Mouse (Mus musculus) C2C12 (cell line): ENCODE data around the gene Syngr2. TPM values are rescaled to one million over a fixed set of nuclear protein-coding genes. Genes with fewer than 3 reads are reported as not detected.
"Not testable (repeated sequence)": the region's sequence is repeated elsewhere in the genome, so short reads cannot be mapped to it uniquely, and the experiment has no call there.

ENCODE experiments used
- H3K27me3 ChIP-seq: one replicate; pipeline ENCODE4 v1.6.1; 2011; ENCODE audit not compliant: control insufficient read depth, insufficient read depth, insufficient read length
- H3K36me3 ChIP-seq: one replicate; pipeline ENCODE4 v1.6.1; 2011; ENCODE audit not compliant: control insufficient read depth, insufficient read depth
- H3K4me3 ChIP-seq: one replicate; pipeline ENCODE4 v1.5.1; 2011; ENCODE audit warnings: mild to moderate bottlenecking, control low read depth; ENCODE audit not compliant: poor library complexity, insufficient read depth, severe bottlenecking
- H3K79me2 ChIP-seq: one replicate; pipeline ENCODE4 v1.6.1; 2011; ENCODE audit not compliant: control insufficient read depth, insufficient read depth
- H3K79me3 ChIP-seq: one replicate; pipeline ENCODE4 v1.6.1; 2011; ENCODE audit warnings: low read depth, control low read depth
- H3ac ChIP-seq: one replicate; pipeline ENCODE3; 2011; ENCODE audit warnings: low read depth; ENCODE audit not compliant: control insufficient read depth, insufficient read length
- CEBPB ChIP-seq: IDR thresholded peaks from one replicate; pipeline ENCODE4 v1.6.1; 2011; ENCODE audit warnings: low read depth, mild to moderate bottlenecking, control low read depth, moderate library complexity
- CTCF ChIP-seq: IDR thresholded peaks from one replicate; pipeline ENCODE4 v1.5.1; 2011; ENCODE audit not compliant: control insufficient read depth, insufficient read depth, insufficient read length
- FOSL1 ChIP-seq: IDR thresholded peaks from one replicate; pipeline ENCODE4 v1.8.0; 2011; ENCODE audit warnings: mild to moderate bottlenecking, low read length; ENCODE audit not compliant: poor library complexity, insufficient read depth, severe bottlenecking
- MAX ChIP-seq: IDR thresholded peaks from one replicate; pipeline ENCODE4 v1.6.1; 2011; ENCODE audit warnings: mild to moderate bottlenecking, control low read depth
- MYOD1 ChIP-seq: IDR thresholded peaks from one replicate; pipeline ENCODE4 v1.6.1; 2011; ENCODE audit warnings: low read depth; ENCODE audit not compliant: control insufficient read depth, insufficient read length
- MYOG ChIP-seq: IDR thresholded peaks from one replicate; pipeline ENCODE4 v1.6.1; 2011; ENCODE audit not compliant: control insufficient read depth, insufficient read length; ENCODE audit errors: extremely low read depth
- USF1 ChIP-seq: IDR thresholded peaks from one replicate; pipeline ENCODE4 v1.6.1; 2011; ENCODE audit warnings: low read depth, mild to moderate bottlenecking, control low read depth, moderate library complexity
- polyA plus RNA-seq: library from polyadenylated mRNA; unstranded; fragments of >200 nt; fragmentation: generic; extraction: Trizol; gene quantifications from one replicate; pipeline ENCODE4 v1.2.1, GENCODE M21; 2012; ENCODE audit warnings: missing spikeins

Syngr2 gene
- polyA plus RNA-seq, 1 experiment: 65.3 TPM

- Histone ChIP-seq H3K79me2 (peaks cover 24% of the 10 kb centered on the region), H3K4me3 (no peak overlapping the region), H3K27me3 (no peaks in the 10 kb centered on the region), H3ac (no peak overlapping the region), H3K79me3 (peaks cover 8% of the 10 kb centered on the region), H3K36me3 (peaks cover 6% of the 10 kb centered on the region)
- TF ChIP-seq MYOD1 (no peak), FOSL1 (no peak), CTCF (no peak), USF1 (no peak), CEBPB (no peak), MAX (no peak), MYOG (no peak)
Observed at GRCm38 (mm10) chr11:117806781-117807180, 2.7 kb upstream of the Syngr2 start.

- H3K4me3 ChIP-seq: peak overlapping the region; percentile 93
- TF ChIP-seq FOSL1 (no peak), MYOD1 (peak; percentile 13)
- H3K27me3 ChIP-seq: no peaks in the 10 kb centered on the region
- H3K79me3 ChIP-seq: peaks cover 25% of the 10 kb centered on the region
- H3K79me2 ChIP-seq: peaks cover 62% of the 10 kb centered on the region
- peaks cover 38% of the 10 kb centered on the region for H3K36me3 ChIP-seq
- H3ac ChIP-seq: peak overlapping the region; percentile 78
Observed at GRCm38 (mm10) chr11:117810401-117811046, 1.1 kb downstream of the Syngr2 start.

GRCm38 (mm10) chr11:117813867-117814266 is 4.4 kb downstream of the Syngr2 start:
- Histone ChIP-seq H3K36me3 (peaks cover 68% of the 10 kb centered on the region), H3ac (no peak overlapping the region), H3K4me3 (no peak overlapping the region), H3K79me3 (peaks cover 41% of the 10 kb centered on the region), H3K79me2 (peaks cover 92% of the 10 kb centered on the region), H3K27me3 (no peaks in the 10 kb centered on the region)
- TF ChIP-seq CTCF: no peak
- no peak for TF ChIP-seq MYOG
- no peak for TF ChIP-seq MYOD1
- TF ChIP-seq USF1: no peak
- TF ChIP-seq MAX: no peak
- TF ChIP-seq FOSL1: no peak
- no peak for TF ChIP-seq CEBPB

- Histone ChIP-seq H3K36me3 (peaks cover 78% of the 10 kb centered on the region), H3K79me2 (peaks cover 96% of the 10 kb centered on the region), H3K27me3 (no peaks in the 10 kb centered on the region), H3ac (no peak overlapping the region), H3K79me3 (peaks cover 50% of the 10 kb centered on the region), H3K4me3 (no peak overlapping the region)
- TF ChIP-seq MAX: no peak
- no peak for TF ChIP-seq USF1
- no peak for TF ChIP-seq CTCF
- TF ChIP-seq FOSL1: no peak
- TF ChIP-seq MYOG: no peak
Observed at GRCm38 (mm10) chr11:117814704-117815366, 5.4 kb downstream of the Syngr2 start.

- Histone ChIP-seq H3K79me2 (peaks cover 97% of the 10 kb centered on the region), H3K36me3 (peaks cover 88% of the 10 kb centered on the region), H3K79me3 (peaks cover 59% of the 10 kb centered on the region)
- H3K4me3 ChIP-seq, H3K27me3 ChIP-seq, H3ac ChIP-seq: not testable (repeated sequence)
Observed at GRCm38 (mm10) chr11:117815850-117816249, 6.4 kb downstream of the Syngr2 start.

- Histone ChIP-seq H3ac (no peak overlapping the region), H3K4me3 (no peak overlapping the region), H3K79me2 (peaks cover 97% of the 10 kb centered on the region), H3K36me3 (peaks cover 91% of the 10 kb centered on the region), H3K79me3 (peaks cover 61% of the 10 kb centered on the region), H3K27me3 (no peaks in the 10 kb centered on the region)
- TF ChIP-seq MYOG: no peak
- TF ChIP-seq MAX: no peak
- no peak for TF ChIP-seq CTCF
- TF ChIP-seq USF1: no peak
- TF ChIP-seq FOSL1: no peak
- no peak for TF ChIP-seq MYOD1
- TF ChIP-seq CEBPB: no peak
Observed at GRCm38 (mm10) chr11:117816389-117816996, 7.0 kb downstream of the Syngr2 start.
